Mouse (Mus musculus) kidney, postnatal 0 days (tissue): ENCODE data around the gene Nrd1. TPM values are rescaled to one million over a fixed set of nuclear protein-coding genes. Genes with fewer than 3 reads are reported as not detected.
A peak's percentile ranks its signal among the peaks of the same experiment; 100 is the strongest.

Experiments used
- ATAC-seq: fragments of 200-750 bp; cut with Nextera tagmentation; replicated peaks from 2 replicates; pipeline ENCODE4 v1.8.0; 2017; ENCODE audit warnings: low read depth, moderate number of reproducible peaks, moderate TSS enrichment, moderate library complexity; ENCODE audit not compliant: low FRiP score
- DNase-seq: peaks from one replicate; pipeline ENCODE4 v3.0.0-alpha.2; 2016; ENCODE audit warnings: low spot score
- H3K27ac ChIP-seq: fragments of 300-500 bp; sonication (generic); 2 replicates; pipeline ENCODE4 v1.5.1; 2014; ENCODE audit warnings: mild to moderate bottlenecking
- H3K27me3 ChIP-seq: fragments of 300-500 bp; sonication (generic); 2 replicates; pipeline ENCODE4 v1.6.1; 2014; ENCODE audit warnings: low read length, mixed read lengths; ENCODE audit not compliant: insufficient read depth
- H3K36me3 ChIP-seq: fragments of 300-500 bp; sonication (generic); 2 replicates; pipeline ENCODE4 v1.6.1; 2014; ENCODE audit warnings: low read length, mixed read lengths; ENCODE audit not compliant: insufficient read depth
- H3K4me1 ChIP-seq: fragments of 300-500 bp; sonication (generic); replicated peaks from 2 replicates; pipeline ENCODE4 v1.6.1; 2014; ENCODE audit warnings: antibody characterized with exemption, low read length, mixed read lengths; ENCODE audit not compliant: insufficient read depth
- H3K4me2 ChIP-seq: fragments of 300-500 bp; sonication (generic); 2 replicates; pipeline ENCODE4 v1.6.1; 2014; ENCODE audit warnings: mild to moderate bottlenecking, low read length, moderate library complexity, mixed read lengths
- H3K4me3 ChIP-seq: fragments of 300-500 bp; sonication (generic); replicated peaks from 2 replicates; pipeline ENCODE4 v1.5.1; 2014; ENCODE audit warnings: low read depth, low read length
- H3K9ac ChIP-seq: fragments of 300-500 bp; sonication (generic); 2 replicates; pipeline ENCODE4 v1.6.1; 2014; ENCODE audit warnings: low read depth, low read length
- H3K9me3 ChIP-seq: fragments of 300-500 bp; sonication (generic); replicated peaks from 2 replicates; pipeline ENCODE4 v1.6.1; 2016; ENCODE audit warnings: low read length, inconsistent platforms, mixed read lengths
- CTCF ChIP-seq: IDR thresholded peaks from 2 replicates; pipeline ENCODE4 v1.5.1; 2016; ENCODE audit warnings: antibody characterized with exemption, low read depth, mild to moderate bottlenecking, moderate library complexity
- WGBS: fragments of 180-500 bp; shearing (Covaris S2); extraction: QIAGEN DNeasy Blood & Tissue Kit; methylation state at CpG from one replicate; pipeline ENCODE4 v1.1.7; 2014; 5-methylcytosine and 5-hydroxymethylcytosine counted together
- polyA plus RNA-seq: library from polyadenylated mRNA; unstranded; fragments of >200 nt; fragmentation: Nextera tagmentation; extraction: Ambion mirVana; gene quantifications from 2 replicates; pipeline ENCODE4 v1.2.1, GENCODE M21; 2015

Nrd1 gene
- polyA plus RNA-seq, 1 experiment from 2014 or later: 43.5 TPM

GRCm38 (mm10) chr4:109098861-109099260, 98.4 kb downstream of the Nrd1 start:
- Histone ChIP-seq H3K4me3 (no peak overlapping the region), H3K4me1 (no peaks in the 10 kb centered on the region), H3K27ac (no peak overlapping the region), H3K4me2 (no peak overlapping the region), H3K9ac (no peak overlapping the region), H3K9me3 (no peaks in the 10 kb centered on the region), H3K36me3 (peaks cover 8% of the 10 kb centered on the region; the same call in 1 of the 2 replicates), H3K27me3 (no peaks in the 10 kb centered on the region)
- WGBS: 95% methylated on average over 3 of the region's 3 CpGs
- ATAC-seq (no peak), DNase-seq (no peak)
- TF ChIP-seq CTCF: no peak

DNA sequence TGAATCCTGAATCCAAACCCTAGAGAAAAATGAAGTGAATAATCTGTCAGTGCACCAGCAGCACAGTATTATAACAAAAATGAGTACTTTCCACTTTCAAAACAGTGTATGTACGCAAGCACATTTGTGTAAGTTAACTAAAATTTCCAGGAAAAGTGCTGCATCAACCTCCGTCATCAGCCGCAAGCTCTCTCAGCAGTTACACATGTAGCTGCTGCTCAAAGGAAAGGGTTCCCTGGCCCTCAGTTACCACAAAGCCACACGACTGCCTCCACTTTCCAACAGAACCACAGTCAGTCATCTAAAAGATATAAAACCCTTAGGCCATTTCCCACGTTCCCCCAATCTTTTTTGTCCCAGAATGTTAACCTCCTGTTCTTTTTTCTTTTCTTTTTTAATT, 102.1 kb downstream of the Nrd1 start:
- DNase-seq (no peak), ATAC-seq (no peak)
- Histone ChIP-seq H3K9ac (no peak overlapping the region), H3K9me3 (no peaks in the 10 kb centered on the region), H3K4me3 (no peak overlapping the region), H3K27me3 (no peaks in the 10 kb centered on the region), H3K4me2 (no peak overlapping the region), H3K27ac (0 out of 2 replicates have a peak overlapping the region, but pooled peaks have one; percentile 28), H3K4me1 (no peaks in the 10 kb centered on the region), H3K36me3 (peaks cover 8% of the 10 kb centered on the region; the same call in 1 of the 2 replicates)
- TF ChIP-seq CTCF: no peak
- WGBS: 78% methylated on average over 5 of the region's 5 CpGs

- H3K27ac ChIP-seq: 0 out of 2 replicates have a peak overlapping the region, but pooled peaks have one; percentile 28
- WGBS: 26% methylated on average over 9 of the region's 9 CpGs
- no peak for TF ChIP-seq CTCF
- H3K27me3 ChIP-seq: no peaks in the 10 kb centered on the region
- no peaks in the 10 kb centered on the region for H3K4me1 ChIP-seq
- no peaks in the 10 kb centered on the region for H3K9me3 ChIP-seq
- no peak overlapping the region for H3K9ac ChIP-seq
- 0 out of 2 replicates have a peak, but pooled peaks have one; percentile 43 for ATAC-seq
- no peak overlapping the region for H3K4me2 ChIP-seq
- H3K36me3 ChIP-seq: peaks cover 8% of the 10 kb centered on the region; the same call in 1 of the 2 replicates
- peak; percentile 62 for DNase-seq
- H3K4me3 ChIP-seq: no peak overlapping the region
These were observed 102.9 kb downstream of the Nrd1 start for GRCm38 (mm10) chr4:109103145-109103883.

DNA sequence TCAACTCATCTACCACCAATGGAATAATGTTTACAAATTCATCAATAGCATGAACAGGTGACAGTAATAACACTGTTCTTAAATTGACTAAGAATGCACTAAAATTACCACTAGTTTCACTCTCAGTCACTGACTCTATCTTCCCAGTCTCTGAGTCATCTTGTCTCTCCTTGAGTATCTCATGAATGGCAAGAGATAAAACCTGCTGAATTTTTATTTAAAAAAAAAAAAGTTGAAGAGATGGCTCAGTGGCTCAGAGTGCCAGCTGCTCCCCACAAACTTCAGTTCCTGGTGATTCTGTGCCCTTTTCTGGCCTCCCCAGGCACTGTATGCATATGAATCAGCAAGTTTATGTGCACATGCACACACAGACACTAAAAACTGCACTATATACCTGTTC, 104.8 kb downstream of the Nrd1 start:
- H3K36me3 ChIP-seq: peaks cover 7% of the 10 kb centered on the region; the same call in 1 of the 2 replicates
- no peak overlapping the region for H3K4me3 ChIP-seq
- no peak for TF ChIP-seq CTCF
- no peaks in the 10 kb centered on the region for H3K9me3 ChIP-seq
- ATAC-seq: no peak
- DNase-seq: no peak
- no peak overlapping the region for H3K27ac ChIP-seq
- no peaks in the 10 kb centered on the region for H3K4me1 ChIP-seq
- no peak overlapping the region for H3K9ac ChIP-seq
- H3K4me2 ChIP-seq: no peak overlapping the region
- H3K27me3 ChIP-seq: no peaks in the 10 kb centered on the region

DNA sequence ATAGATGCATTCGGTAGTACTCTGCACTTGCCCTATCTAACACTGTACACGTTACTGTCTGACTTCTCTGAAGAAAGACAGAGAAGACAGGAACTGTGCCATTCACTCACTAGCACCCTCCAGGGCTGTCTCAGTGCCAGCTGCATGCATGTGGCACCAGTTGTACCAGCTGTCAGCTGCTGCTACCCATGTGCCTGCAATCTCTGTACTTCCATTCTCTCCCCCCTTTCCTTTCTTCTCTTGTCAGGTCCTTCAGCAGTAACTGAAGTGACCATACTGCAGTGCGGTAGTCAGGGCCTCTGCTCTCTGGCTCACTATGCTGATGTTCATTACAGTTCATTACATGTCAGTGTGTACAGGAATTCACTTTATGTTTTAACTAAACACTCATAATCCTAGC, 105.6 kb downstream of the Nrd1 start:
- ATAC-seq (no peak), DNase-seq (no peak)
- TF ChIP-seq CTCF: no peak
- Histone ChIP-seq H3K36me3 (peaks cover 5% of the 10 kb centered on the region; the same call in 1 of the 2 replicates), H3K27ac (no peak overlapping the region), H3K27me3 (no peaks in the 10 kb centered on the region), H3K9ac (no peak overlapping the region), H3K9me3 (no peaks in the 10 kb centered on the region), H3K4me3 (no peak overlapping the region), H3K4me2 (no peak overlapping the region), H3K4me1 (no peaks in the 10 kb centered on the region)
- WGBS: 66% methylated on average over 3 of the region's 3 CpGs

DNA sequence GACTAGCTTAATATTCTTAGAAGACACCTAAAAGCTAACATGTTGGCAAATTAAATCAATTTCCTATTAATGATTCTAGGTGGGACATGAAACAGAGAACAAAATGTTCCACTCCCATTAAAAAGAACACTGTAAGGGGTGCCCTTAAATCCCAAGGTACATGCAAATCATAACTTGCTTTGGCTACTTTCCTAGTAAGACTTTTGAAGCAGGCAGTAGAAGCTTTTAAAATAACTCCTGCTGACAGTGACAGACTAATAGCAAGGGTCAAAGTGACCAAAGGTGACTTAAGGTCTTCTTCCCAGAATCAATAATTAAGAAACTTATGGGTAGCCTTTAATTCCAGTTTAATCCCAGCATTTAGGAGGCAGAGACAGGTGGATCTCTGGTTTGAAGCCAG, 106.1 kb downstream of the Nrd1 start:
- Histone ChIP-seq H3K36me3 (0 out of 2 replicates have a peak, but pooled peaks cover under 1% of the 10 kb centered on the region), H3K4me3 (no peak overlapping the region), H3K4me1 (no peaks in the 10 kb centered on the region), H3K27ac (no peak overlapping the region), H3K27me3 (no peaks in the 10 kb centered on the region), H3K9me3 (no peaks in the 10 kb centered on the region), H3K4me2 (no peak overlapping the region), H3K9ac (no peak overlapping the region)
- no peak for TF ChIP-seq CTCF
- ATAC-seq (no peak), DNase-seq (no peak)
